Mouse (Mus musculus) kidney, embryonic 14.5 days (tissue): ENCODE results near the gene Otop3. TPM values are rescaled to one million over a fixed set of nuclear protein-coding genes. Genes with fewer than 3 reads are reported as not detected.

Source experiments
- ATAC-seq: fragments of 200-750 bp; cut with Nextera tagmentation; 2 replicates; pipeline ENCODE4 v1.8.0; 2017; ENCODE audit warnings: moderate number of reproducible peaks, mild to moderate bottlenecking, moderate TSS enrichment, moderate library complexity; ENCODE audit not compliant: low FRiP score, low TSS enrichment
- H3K27ac ChIP-seq: fragments of 300-500 bp; sonication (generic); 2 replicates; pipeline ENCODE4 v1.5.1; 2014; ENCODE audit warnings: low read depth, mild to moderate bottlenecking, low read length, moderate library complexity, mixed read lengths
- H3K27me3 ChIP-seq: fragments of 300-500 bp; sonication (generic); 2 replicates; pipeline ENCODE4 v1.6.1; 2014; ENCODE audit warnings: mild to moderate bottlenecking, low read length; ENCODE audit not compliant: control insufficient read depth, insufficient read depth
- H3K36me3 ChIP-seq: fragments of 300-500 bp; sonication (generic); 2 replicates; pipeline ENCODE4 v1.6.1; 2014; ENCODE audit warnings: low read length, mixed read lengths; ENCODE audit not compliant: control insufficient read depth, insufficient read depth
- H3K4me1 ChIP-seq: fragments of 300-500 bp; sonication (generic); 2 replicates; pipeline ENCODE4 v1.6.1; 2014; ENCODE audit warnings: low read length, mixed read lengths; ENCODE audit not compliant: control insufficient read depth, insufficient read depth
- H3K4me2 ChIP-seq: fragments of 300-500 bp; sonication (generic); replicated peaks from 2 replicates; pipeline ENCODE4 v1.6.1; 2014; ENCODE audit warnings: low read depth, mild to moderate bottlenecking, low read length
- H3K4me3 ChIP-seq: fragments of 300-500 bp; sonication (generic); 2 replicates; pipeline ENCODE4 v1.5.1; 2014; ENCODE audit warnings: mild to moderate bottlenecking, low read length
- H3K9ac ChIP-seq: fragments of 300-500 bp; sonication (generic); 2 replicates; pipeline ENCODE4 v1.6.1; 2014; ENCODE audit warnings: low read depth, mild to moderate bottlenecking, low read length, moderate library complexity
- H3K9me3 ChIP-seq: fragments of 300-500 bp; sonication (generic); 2 replicates; pipeline ENCODE4 v1.6.1; 2016; ENCODE audit warnings: low read length; ENCODE audit not compliant: control insufficient read depth
- WGBS: fragments of 180-500 bp; shearing (Covaris S2); extraction: QIAGEN DNeasy Blood & Tissue Kit; methylation state at CpG from one replicate; pipeline ENCODE4 v1.1.7; 2014; 5-methylcytosine and 5-hydroxymethylcytosine counted together
- polyA plus RNA-seq: library from polyadenylated mRNA; unstranded; fragments of >200 nt; fragmentation: Nextera tagmentation; extraction: Ambion mirVana; gene quantifications from 2 replicates; pipeline ENCODE4 v1.2.1, GENCODE M21; 2014

Otop3 gene
- not detected in 2 replicates for polyA plus RNA-seq

GRCm38 (mm10) chr11:115334531-115334930 is at the start of gene Otop3:
TSS of gene Otop3 (plus strand) at chr11:115334731.
- no peak for ATAC-seq
- no peaks in the 10 kb centered on the region for H3K36me3 ChIP-seq
- 0 out of 2 replicates have a peak, but pooled peaks cover 2% of the 10 kb centered on the region for H3K4me1 ChIP-seq
- H3K27ac ChIP-seq: no peak within 1 kb of the TSS
- no peaks in the 10 kb centered on the region for H3K9me3 ChIP-seq
- H3K9ac ChIP-seq: no peak within 1 kb of the TSS
- peaks cover 52% of the 10 kb centered on the region for H3K27me3 ChIP-seq
- H3K4me2 ChIP-seq: no peak within 1 kb of the TSS; the same call in 1 of the 2 replicates
- H3K4me3 ChIP-seq: no peak within 1 kb of the TSS
- 6% methylated on average over 29 of the region's 29 CpGs for WGBS

GRCm38 (mm10) chr11:115285282-115285681 is 49.2 kb upstream of the Otop3 start:
- Histone ChIP-seq H3K4me2 (no peak overlapping the region), H3K9me3 (no peaks in the 10 kb centered on the region), H3K27me3 (no peaks in the 10 kb centered on the region), H3K9ac (no peak overlapping the region), H3K36me3 (no peaks in the 10 kb centered on the region), H3K4me1 (no peaks in the 10 kb centered on the region), H3K4me3 (no peak overlapping the region), H3K27ac (no peak overlapping the region)
- 65% methylated on average over 4 of the region's 4 CpGs for WGBS
- ATAC-seq: no peak

GRCm38 (mm10) chr11:115286201-115286993 is 48.1 kb upstream of the Otop3 start:
- no peak for ATAC-seq
- no peak overlapping the region for H3K4me2 ChIP-seq
- 77% methylated on average over 19 of the region's 19 CpGs for WGBS
- H3K4me3 ChIP-seq: no peak overlapping the region
- H3K9me3 ChIP-seq: no peaks in the 10 kb centered on the region
- H3K36me3 ChIP-seq: no peaks in the 10 kb centered on the region
- H3K27ac ChIP-seq: no peak overlapping the region
- H3K27me3 ChIP-seq: no peaks in the 10 kb centered on the region
- H3K9ac ChIP-seq: no peak overlapping the region
- H3K4me1 ChIP-seq: no peaks in the 10 kb centered on the region

- Histone ChIP-seq H3K36me3 (no peaks in the 10 kb centered on the region), H3K9ac (no peak overlapping the region), H3K4me2 (no peak overlapping the region), H3K27me3 (no peaks in the 10 kb centered on the region), H3K27ac (no peak overlapping the region), H3K4me1 (no peaks in the 10 kb centered on the region), H3K4me3 (no peak overlapping the region), H3K9me3 (no peaks in the 10 kb centered on the region)
- ATAC-seq: no peak
- WGBS: 92% methylated on average over 5 of the region's 5 CpGs
These were observed 47.1 kb upstream of the Otop3 start for GRCm38 (mm10) chr11:115287386-115287785.

- 78% methylated on average over 2 of the region's 2 CpGs for WGBS
- H3K27ac ChIP-seq: no peak overlapping the region
These were observed 46.2 kb upstream of the Otop3 start for GRCm38 (mm10) chr11:115288305-115288704.

GRCm38 (mm10) chr11:115289885-115290284 is 44.6 kb upstream of the Otop3 start:
- no peak overlapping the region for H3K4me2 ChIP-seq
- no peaks in the 10 kb centered on the region for H3K4me1 ChIP-seq
- no peak overlapping the region for H3K27ac ChIP-seq
- peak overlapping the region; percentile 18; the same call in 1 of the 2 replicates for H3K9ac ChIP-seq
- no peak overlapping the region for H3K4me3 ChIP-seq
- WGBS: 68% methylated on average over 8 of the region's 8 CpGs
- no peaks in the 10 kb centered on the region for H3K27me3 ChIP-seq
- no peaks in the 10 kb centered on the region for H3K36me3 ChIP-seq
- no peaks in the 10 kb centered on the region for H3K9me3 ChIP-seq
- no peak for ATAC-seq

More at GRCm38 (mm10) chr11:115288305-115288704, 46.2 kb upstream of the Otop3 start:
- no peaks in the 10 kb centered on the region for H3K36me3 ChIP-seq
- no peaks in the 10 kb centered on the region for H3K4me1 ChIP-seq
- no peak overlapping the region for H3K4me2 ChIP-seq
- no peak overlapping the region for H3K4me3 ChIP-seq
- no peaks in the 10 kb centered on the region for H3K27me3 ChIP-seq
- no peaks in the 10 kb centered on the region for H3K9me3 ChIP-seq
- no peak for ATAC-seq
- H3K9ac ChIP-seq: no peak overlapping the region

GRCm38 (mm10) chr11:115290314-115290713 is 44.2 kb upstream of the Otop3 start:
- Histone ChIP-seq H3K9ac (no peak overlapping the region), H3K9me3 (no peaks in the 10 kb centered on the region), H3K27ac (no peak overlapping the region), H3K4me2 (no peak overlapping the region), H3K4me3 (no peak overlapping the region), H3K27me3 (no peaks in the 10 kb centered on the region), H3K36me3 (no peaks in the 10 kb centered on the region), H3K4me1 (no peaks in the 10 kb centered on the region)
- 94% methylated on average over 1 of the region's 1 CpGs for WGBS
- no peak for ATAC-seq

- WGBS: 55% methylated on average over 6 of the region's 6 CpGs
- H3K9ac ChIP-seq: no peak overlapping the region
- no peak overlapping the region for H3K4me2 ChIP-seq
- ATAC-seq: no peak
- no peak overlapping the region for H3K4me3 ChIP-seq
- no peaks in the 10 kb centered on the region for H3K9me3 ChIP-seq
- H3K4me1 ChIP-seq: no peaks in the 10 kb centered on the region
- no peaks in the 10 kb centered on the region for H3K36me3 ChIP-seq
- H3K27ac ChIP-seq: no peak overlapping the region
- H3K27me3 ChIP-seq: no peaks in the 10 kb centered on the region
These were observed 43.6 kb upstream of the Otop3 start for GRCm38 (mm10) chr11:115290919-115291318.

- Histone ChIP-seq H3K27me3 (no peaks in the 10 kb centered on the region), H3K9ac (no peak overlapping the region), H3K9me3 (no peaks in the 10 kb centered on the region), H3K4me3 (no peak overlapping the region), H3K27ac (no peak overlapping the region), H3K36me3 (no peaks in the 10 kb centered on the region), H3K4me2 (no peak overlapping the region), H3K4me1 (no peaks in the 10 kb centered on the region)
- no peak for ATAC-seq
- 77% methylated on average over 10 of the region's 10 CpGs for WGBS
These were observed 43.0 kb upstream of the Otop3 start for GRCm38 (mm10) chr11:115291503-115291902.
